Mouse (Mus musculus): ENCODE data around the gene Ispd. TPM values are rescaled to one million over a fixed set of nuclear protein-coding genes. Genes with fewer than 3 reads are reported as not detected.
"Not testable (repeated sequence)": the region's sequence is repeated elsewhere in the genome, so short reads cannot be mapped to it uniquely, and the experiment has no call there.

The Ispd gene
- polyA plus RNA-seq (2021), result 0.33 TPM

DNA sequence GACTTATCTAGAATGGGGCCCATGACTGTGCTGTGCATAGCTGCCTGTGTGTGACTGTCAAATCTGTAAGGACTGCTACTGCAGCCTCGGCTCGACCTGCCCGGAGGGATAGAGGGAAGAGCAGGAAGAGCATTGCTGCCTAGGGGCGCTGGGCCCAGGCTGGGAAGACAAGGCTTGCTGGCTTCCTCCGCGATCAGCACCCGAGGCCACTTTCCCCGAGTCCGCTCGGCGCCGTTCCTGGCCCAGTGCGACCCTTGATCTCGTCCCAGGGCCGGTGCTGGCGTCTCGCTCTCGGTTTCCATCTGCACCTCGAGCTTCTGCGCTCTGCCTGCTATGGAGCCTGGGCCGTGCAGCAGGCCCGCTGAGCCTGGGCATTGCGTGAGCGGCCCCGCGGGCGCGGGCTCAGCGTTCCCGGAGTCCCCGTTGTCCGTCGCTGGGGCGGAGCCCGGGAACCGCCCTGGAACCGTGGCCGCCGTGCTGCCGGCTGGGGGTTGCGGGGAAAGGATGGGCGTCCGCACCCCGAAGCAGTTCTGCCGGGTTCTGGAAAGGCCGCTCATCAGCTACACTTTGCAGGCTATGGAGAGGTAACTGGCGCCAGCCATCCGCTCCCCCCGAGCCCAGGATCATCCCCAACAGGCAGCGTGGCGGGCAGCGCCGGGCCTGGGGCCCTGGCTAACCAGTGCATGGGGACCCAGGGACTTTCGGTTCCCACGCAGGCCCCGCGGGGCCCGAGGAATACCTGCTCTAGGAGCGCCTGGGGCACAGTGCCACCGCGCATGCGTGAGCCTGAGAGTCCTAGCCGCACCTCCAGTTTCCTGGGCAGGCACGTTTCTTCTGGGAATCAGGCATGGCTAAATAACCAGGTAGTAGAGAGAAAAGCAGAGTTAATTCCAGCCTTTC, at the start of gene Ispd, which contains the start of gene D630036H23Rik:
Ispd (plus strand) TSS at position 10 of the 900 bp plus-strand sequence.
D630036H23Rik (minus strand) TSS at position 741 of the 900 bp plus-strand sequence.
- POLR2A ChIA-PET, result no interaction called here
- in situ Hi-C loops (cut with MboI; ENCODE audit: low pct_unique_long_range_greater_than_20kb), result no loop called here
- DNase-seq (ENCODE audit: low read depth, low spot score), result no peak
- peak; percentile 39 for ATAC-seq
- H3K27me3 ChIP-seq, result no peaks in the 10 kb centered on the region
- no peak for TF ChIP-seq CTCF (IDR thresholded peaks at IDR 0.05)
- CTCF ChIA-PET, result no interaction called here

DNA sequence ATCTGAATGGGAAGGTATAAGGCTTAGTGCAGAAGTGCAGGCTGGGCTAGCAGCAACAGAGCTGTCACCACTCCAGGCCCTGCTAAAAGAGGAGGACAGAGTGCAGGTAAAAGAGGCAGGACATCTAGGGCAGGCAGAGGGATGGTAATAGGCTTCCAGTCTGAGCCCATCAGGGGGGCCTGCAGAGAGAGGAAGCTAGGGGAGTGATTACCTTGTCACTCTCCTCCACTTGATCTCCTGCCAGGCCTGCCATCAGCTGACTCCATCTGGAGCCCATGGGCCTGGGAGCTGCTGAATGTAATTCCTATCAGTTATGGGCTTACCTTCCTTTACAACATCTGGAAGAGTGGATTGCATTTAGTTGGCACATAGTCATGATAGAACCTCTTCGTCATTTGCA, 48.6 kb upstream of the Ispd start:
- no peak for ATAC-seq
- no peak for TF ChIP-seq CTCF (IDR thresholded peaks at IDR 0.05)
- POLR2A ChIA-PET, result no interaction called here
- in situ Hi-C loops (cut with MboI; ENCODE audit: low pct_unique_long_range_greater_than_20kb), result no loop called here
- no peak for DNase-seq (ENCODE audit: low read depth, low spot score)
- CTCF ChIA-PET, result interaction anchor here (1.0 kb wide), 1 partner anchor 21 kb away, joined by 3 read pairs; no protein-coding TSS in a partner anchor
- no peaks in the 10 kb centered on the region for H3K27me3 ChIP-seq

DNA sequence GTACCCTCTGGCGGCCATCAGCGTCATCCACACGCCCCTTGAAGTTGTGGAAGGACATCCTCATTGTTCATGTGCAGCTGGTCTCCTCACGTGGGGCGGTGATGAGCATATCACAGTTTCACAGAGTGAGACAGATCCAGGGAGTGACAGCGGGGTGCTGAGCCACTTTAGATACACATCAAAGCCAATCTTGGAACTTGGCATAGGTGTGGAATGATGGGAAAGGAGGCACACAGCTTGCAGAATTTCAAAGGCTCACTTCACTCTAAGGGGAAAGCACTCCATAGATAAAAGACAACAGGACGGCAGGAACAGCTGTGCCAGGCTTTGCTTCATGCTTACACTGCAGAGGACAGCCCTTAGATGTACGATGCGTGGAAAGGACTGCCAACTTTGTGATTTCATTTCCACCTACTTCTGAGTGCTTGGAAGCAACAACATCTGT, 47.4 kb upstream of the Ispd start:
- DNase-seq (ENCODE audit: low read depth, low spot score) (no peak), ATAC-seq (no peak)
- in situ Hi-C loops (cut with MboI; ENCODE audit: low pct_unique_long_range_greater_than_20kb), result no loop called here
- H3K27me3 ChIP-seq, result no peaks in the 10 kb centered on the region
- CTCF ChIA-PET, result interaction anchor here (1.0 kb wide), 1 partner anchor 20 kb away, joined by 3 read pairs; no protein-coding TSS in a partner anchor
- POLR2A ChIA-PET, result no interaction called here
- no peak for TF ChIP-seq CTCF (IDR thresholded peaks at IDR 0.05)

DNA sequence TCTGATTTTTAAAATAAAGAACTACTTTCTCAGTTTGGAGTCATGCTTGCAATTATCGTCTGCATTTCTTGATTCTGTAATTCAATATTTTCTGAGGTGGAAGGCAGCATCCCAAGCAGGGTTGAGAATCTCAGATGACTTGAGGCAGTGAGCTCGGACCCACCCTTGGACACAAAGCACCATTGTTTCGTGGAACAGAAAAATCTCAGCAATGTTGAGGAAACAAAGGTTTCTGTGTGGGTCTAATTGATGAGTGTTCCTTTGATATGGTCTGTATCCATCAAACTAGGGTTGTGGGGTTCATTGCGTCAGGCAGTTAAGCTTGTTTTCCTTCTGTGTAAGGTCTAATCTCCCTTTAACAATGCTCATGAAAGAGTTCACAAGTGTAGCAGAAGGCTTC, 37.1 kb upstream of the Ispd start:
- TF ChIP-seq CTCF (IDR thresholded peaks at IDR 0.05), result no peak
- in situ Hi-C loops (cut with MboI; ENCODE audit: low pct_unique_long_range_greater_than_20kb), result no loop called here
- DNase-seq (ENCODE audit: low read depth, low spot score), result no peak
- ATAC-seq, result no peak
- ChIA-PET CTCF (no interaction called here), POLR2A (no interaction called here)
- H3K27me3 ChIP-seq, result no peaks in the 10 kb centered on the region

DNA sequence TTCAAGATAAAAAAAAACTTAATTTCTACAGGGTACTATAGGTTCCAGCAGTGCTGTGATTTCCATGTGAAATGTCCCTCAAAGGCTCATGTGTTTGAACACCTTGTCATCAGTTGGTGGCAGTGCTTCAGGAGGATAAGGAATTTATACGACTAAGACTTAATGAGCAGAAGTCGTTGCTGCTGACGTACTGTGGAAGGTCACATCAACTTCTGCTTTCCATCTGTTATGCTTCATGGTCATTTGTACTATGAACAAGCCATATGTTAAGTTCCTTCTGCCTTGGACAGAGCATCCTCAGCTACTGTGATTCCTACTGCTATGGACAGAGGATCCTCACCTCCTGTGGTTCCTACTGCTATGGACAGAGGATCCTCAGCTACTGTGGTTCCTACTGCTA, 21.2 kb upstream of the Ispd start:
- no peak for TF ChIP-seq CTCF (IDR thresholded peaks at IDR 0.05)
- DNase-seq (ENCODE audit: low read depth, low spot score), result no peak
- no peak for ATAC-seq
- no peaks in the 10 kb centered on the region for H3K27me3 ChIP-seq
- in situ Hi-C loops (cut with MboI; ENCODE audit: low pct_unique_long_range_greater_than_20kb), result no loop called here
- POLR2A ChIA-PET, result no interaction called here
- CTCF ChIA-PET, result no interaction called here

DNA sequence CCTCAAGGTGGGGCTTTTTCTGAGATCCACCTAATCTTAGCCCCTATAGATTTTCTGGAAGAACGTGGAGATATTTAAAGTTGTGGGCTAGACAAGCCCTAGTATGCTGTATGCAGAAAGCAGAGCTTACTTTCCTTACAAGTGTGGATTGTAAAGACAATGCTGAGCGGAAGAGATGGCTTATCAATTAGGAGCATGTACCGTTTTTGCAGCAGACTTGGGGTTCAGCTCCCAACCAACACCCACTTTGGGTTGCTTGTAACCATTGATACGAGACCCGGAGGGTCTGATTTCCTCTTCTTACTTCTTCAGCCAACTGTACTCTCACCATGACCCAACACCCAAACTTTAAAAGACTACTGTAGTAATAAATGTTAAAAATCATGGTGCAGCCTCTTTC, 20.6 kb upstream of the Ispd start:
- CTCF ChIA-PET, result no interaction called here
- ATAC-seq (no peak), DNase-seq (ENCODE audit: low read depth, low spot score) (no peak)
- POLR2A ChIA-PET, result no interaction called here
- in situ Hi-C loops (cut with MboI; ENCODE audit: low pct_unique_long_range_greater_than_20kb), result no loop called here
- no peaks in the 10 kb centered on the region for H3K27me3 ChIP-seq
- no peak for TF ChIP-seq CTCF (IDR thresholded peaks at IDR 0.05)

DNA sequence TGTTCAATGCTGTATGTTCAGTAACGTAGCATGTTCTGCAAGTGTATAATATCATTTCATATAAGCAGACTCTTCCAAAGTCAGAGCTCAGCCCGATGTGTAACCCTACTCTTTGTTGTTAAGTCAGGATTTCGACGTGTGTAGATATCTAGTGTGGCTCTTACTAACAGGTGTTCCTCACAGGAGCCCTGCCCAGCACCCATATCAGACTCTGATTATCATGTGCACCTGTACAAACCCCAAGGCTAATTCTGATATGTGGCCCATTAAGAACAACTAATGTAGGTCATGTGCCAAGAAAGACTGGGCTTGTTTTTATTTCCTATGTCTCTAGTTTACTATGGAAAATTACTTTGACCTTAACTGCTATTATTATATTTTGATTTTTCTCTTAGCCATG, 17.2 kb upstream of the Ispd start:
- in situ Hi-C loops (cut with MboI; ENCODE audit: low pct_unique_long_range_greater_than_20kb), result no loop called here
- POLR2A ChIA-PET, result no interaction called here
- CTCF ChIA-PET, result no interaction called here
- no peaks in the 10 kb centered on the region for H3K27me3 ChIP-seq
- ATAC-seq (no peak), DNase-seq (ENCODE audit: low read depth, low spot score) (no peak)
- TF ChIP-seq CTCF (IDR thresholded peaks at IDR 0.05), result no peak

DNA sequence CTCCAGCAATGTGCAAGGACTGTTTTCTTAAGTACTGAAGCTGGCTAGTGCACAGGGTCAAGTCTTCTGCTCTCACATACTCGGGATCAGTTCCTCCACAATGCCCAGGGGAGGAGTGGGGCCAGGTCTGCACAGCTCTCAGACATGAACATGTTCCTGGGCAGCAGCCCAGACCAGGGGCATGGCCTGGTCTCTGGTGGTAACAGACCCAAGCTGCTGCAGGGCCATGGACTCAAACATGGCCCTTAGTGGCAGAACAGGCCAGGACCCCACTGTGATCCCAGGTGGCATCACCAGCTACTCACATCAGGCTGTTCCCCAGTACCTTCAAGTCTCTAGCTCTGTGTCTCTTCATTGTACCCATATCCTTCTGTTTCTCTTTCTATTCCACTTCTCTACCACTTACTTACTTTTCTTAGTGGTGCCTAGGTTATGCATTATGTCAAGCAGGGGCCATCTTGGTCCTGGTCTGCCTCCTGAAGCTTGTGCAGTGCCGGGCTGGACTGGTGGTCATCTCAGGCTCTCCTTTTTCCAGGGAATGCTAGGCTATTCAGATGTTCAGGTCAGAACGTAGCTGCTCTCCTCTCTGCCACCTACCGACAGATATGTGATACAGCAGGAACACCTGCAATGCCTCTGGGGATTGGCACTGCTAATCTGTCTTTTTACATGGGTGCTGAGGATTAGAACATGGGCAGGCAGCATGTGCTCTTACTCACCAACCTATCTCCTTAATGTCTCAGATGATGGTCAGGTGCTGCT, 7.8 kb upstream of the Ispd start:
- in situ Hi-C loops (cut with MboI; ENCODE audit: low pct_unique_long_range_greater_than_20kb), result no loop called here
- CTCF ChIA-PET, result no interaction called here

DNA sequence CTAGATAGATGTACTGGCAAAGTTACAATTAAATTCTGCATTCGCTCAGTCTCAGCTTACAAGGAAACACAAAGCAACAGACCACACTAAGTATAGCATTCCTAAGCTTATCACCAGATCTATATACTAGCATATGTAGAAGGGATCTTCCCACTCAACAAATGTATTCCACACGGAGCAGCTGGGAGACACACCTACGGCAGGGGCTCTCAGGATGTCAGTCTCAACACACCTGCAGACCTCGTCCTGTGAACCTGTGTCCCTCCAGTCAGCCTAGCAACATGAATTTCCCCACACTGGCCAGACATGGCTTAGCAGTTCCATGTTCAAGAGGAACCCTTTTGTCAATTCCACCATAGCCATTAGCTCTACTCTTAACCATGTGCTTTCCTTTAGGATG, 4.9 kb upstream of the Ispd start:
- in situ Hi-C loops (cut with MboI; ENCODE audit: low pct_unique_long_range_greater_than_20kb); POLR2A ChIA-PET: not testable (repeated sequence)

More for the DNA sequence above, 7.8 kb upstream of the Ispd start:
- H3K27me3 ChIP-seq, result no peaks in the 10 kb centered on the region
- no peak for TF ChIP-seq CTCF (IDR thresholded peaks at IDR 0.05)
- POLR2A ChIA-PET, result no interaction called here
- no peak for DNase-seq (ENCODE audit: low read depth, low spot score)
- no peak for ATAC-seq

DNA sequence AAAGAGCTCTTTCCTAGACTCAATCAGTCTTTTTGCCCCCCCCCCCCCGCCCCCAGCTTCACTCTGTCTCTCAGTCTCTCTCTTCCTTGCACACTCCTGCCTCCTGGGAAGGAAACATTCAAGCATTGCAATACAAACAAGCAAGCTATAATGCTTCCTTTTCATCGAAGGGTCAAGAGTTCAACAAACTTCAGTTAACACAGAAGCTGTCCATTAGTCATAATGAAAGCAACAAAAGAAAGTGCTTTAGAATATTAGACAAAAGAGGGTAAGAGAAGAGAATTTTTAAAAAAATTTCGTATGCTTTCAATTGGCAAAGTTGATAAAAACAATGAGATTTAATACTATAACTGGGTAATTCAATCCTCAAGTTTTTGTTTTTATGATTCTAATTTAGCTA, 996 bp upstream of the Ispd start:
- CTCF ChIA-PET, result no interaction called here
- in situ Hi-C loops (cut with MboI; ENCODE audit: low pct_unique_long_range_greater_than_20kb), result no loop called here
- ATAC-seq, result no peak

More for the DNA sequence above, 4.9 kb upstream of the Ispd start:
- H3K27me3 ChIP-seq; DNase-seq (ENCODE audit: low read depth, low spot score); ATAC-seq; CTCF ChIA-PET: not testable (repeated sequence)

DNA sequence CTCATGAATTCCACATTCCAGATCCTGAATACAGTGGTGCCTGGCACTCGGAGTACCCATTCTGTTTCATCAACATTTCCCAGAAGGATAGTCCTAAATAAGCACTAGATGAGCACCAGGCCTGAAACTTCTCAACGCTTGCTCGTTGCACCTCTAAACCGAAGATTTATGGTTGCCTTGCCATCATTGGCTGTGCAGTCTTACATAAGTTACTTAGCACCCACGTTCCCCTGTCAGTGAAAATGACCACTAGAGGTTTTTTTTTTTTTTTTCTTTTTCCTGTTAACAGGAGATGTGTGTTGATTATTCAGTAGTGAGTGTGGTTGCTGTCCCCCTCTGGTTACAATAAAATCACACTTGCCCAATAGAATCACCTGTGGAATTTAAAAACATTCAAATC, 444 bp upstream of the Ispd start:
- ATAC-seq (no peak), DNase-seq (ENCODE audit: low read depth, low spot score) (no peak)
- no peaks in the 10 kb centered on the region for H3K27me3 ChIP-seq
- ChIA-PET CTCF (no interaction called here), POLR2A (no interaction called here)
- no peak for TF ChIP-seq CTCF (IDR thresholded peaks at IDR 0.05)
- in situ Hi-C loops (cut with MboI; ENCODE audit: low pct_unique_long_range_greater_than_20kb), result no loop called here

More for the DNA sequence above, 996 bp upstream of the Ispd start:
- POLR2A ChIA-PET, result no interaction called here
- H3K27me3 ChIP-seq, result no peaks in the 10 kb centered on the region
- no peak for DNase-seq (ENCODE audit: low read depth, low spot score)
- TF ChIP-seq CTCF (IDR thresholded peaks at IDR 0.05), result no peak
